Mouse (Mus musculus): Measurements from ENCODE around the gene Txnrd1.

GRCm38 (mm10) chr10:82858032-82858680, 24.4 kb downstream of the Txnrd1 start:
- TF ChIP-seq CTCF (IDR thresholded peaks at IDR 0.05; ENCODE audit: low read depth): no peak
- TF ChIP-seq EP300 (IDR thresholded peaks at IDR 0.05; ENCODE audit: low read depth): no peak

Data from liver, embryonic 14.5 days (tissue).